In the genomic region with DNA sequence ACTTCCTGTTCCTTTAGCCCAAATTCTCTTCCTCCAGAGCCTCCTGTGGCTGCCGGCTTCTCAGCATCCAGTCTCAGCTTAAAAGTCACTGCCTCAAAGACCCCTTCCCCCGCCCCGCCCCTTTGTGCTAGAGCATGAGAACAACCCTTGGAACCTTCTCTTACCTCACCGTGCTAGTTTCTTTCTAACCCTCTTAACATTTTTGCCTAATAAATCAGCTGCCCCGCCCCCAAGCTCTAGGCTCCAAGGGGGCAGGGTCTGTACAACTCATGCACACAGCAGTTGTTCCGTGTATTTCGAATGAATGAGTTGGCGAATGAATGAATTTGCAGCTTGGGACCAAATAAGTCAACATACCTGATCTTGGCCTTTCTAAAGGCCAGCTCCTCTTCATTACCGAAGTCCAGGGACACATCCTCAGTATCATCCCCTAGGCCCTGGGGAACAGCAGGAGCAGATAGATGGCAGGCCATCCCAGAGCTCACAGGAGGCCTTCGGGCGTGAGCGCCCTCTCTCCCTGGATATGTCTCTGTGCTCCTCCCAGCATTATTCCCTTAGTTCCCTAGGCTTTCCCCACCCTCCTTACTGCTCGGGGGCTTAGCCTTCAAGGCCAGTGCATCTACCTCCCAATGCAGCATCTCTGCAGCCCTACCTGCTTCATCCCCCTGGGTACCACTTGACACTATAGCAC, we compare ENCODE assay signal across 8 mouse cellular contexts. TPM values are rescaled to one million over a fixed set of nuclear protein-coding genes. Genes with fewer than 3 reads are reported as not detected.
A peak's percentile ranks its signal among the peaks of the same experiment; 100 is the strongest.
DNase-seq lines count a peak whose midpoint lies in the region; ATAC-seq and TF ChIP-seq lines count a peak whose summit lies in the region.

No protein-coding gene starts in this region.

- peak overlapping the region; percentile 11 for H3K4me3 ChIP-seq in testis, adult 2 months (ENCODE audit: control insufficient read depth, low read depth, low read length)
- peak overlapping the region; percentile 15; the same call in 1 of the 2 replicates for H3K4me3 ChIP-seq in liver, embryonic 13.5 days (replicated peaks)

- 44% methylated on average over 13 of the region's 13 CpGs for WGBS in liver, embryonic 13.5 days (ENCODE audit: insufficient replicate concordance)

- peak overlapping the region; percentile 38 for H3K4me2 ChIP-seq in liver, embryonic 13.5 days

- no peaks in the 10 kb centered on the region for H3K9me3 ChIP-seq in liver, embryonic 13.5 days (replicated peaks)

- TF ChIP-seq CTCF in testis, adult 2 months (IDR thresholded peaks at IDR 0.05; ENCODE audit: control insufficient read depth, insufficient read depth, insufficient replicate concordance, low read depth, low read length) = no peak

- no peak for TF ChIP-seq POLR2A in testis, adult 2 months (IDR thresholded peaks at IDR 0.05; ENCODE audit: control insufficient read depth, low read depth, low read length)

- no peaks in the 10 kb centered on the region for H3K27me3 ChIP-seq in testis, adult 2 months (ENCODE audit: control insufficient read depth, insufficient read depth, low read length)
- H3K27me3 ChIP-seq in liver, embryonic 13.5 days = no peaks in the 10 kb centered on the region

- H3K4me1 ChIP-seq in testis, adult 2 months (ENCODE audit: control insufficient read depth, insufficient read depth, low read length) = peaks cover 10% of the 10 kb centered on the region
- peaks cover 11% of the 10 kb centered on the region for H3K4me1 ChIP-seq in liver, embryonic 13.5 days (replicated peaks)

- H3K27ac ChIP-seq in testis, adult 2 months (ENCODE audit: control insufficient read depth, insufficient read depth, low read depth, low read length) = no peak overlapping the region
- no peak overlapping the region for H3K27ac ChIP-seq in liver, embryonic 13.5 days

- no peak overlapping the region for H3K9ac ChIP-seq in liver, embryonic 13.5 days

- peak; percentile 39 for DNase-seq in cerebellum, adult 9-10 months
- DNase-seq in cerebellum, adult 18-20 months = no peak
- no peak for DNase-seq in testis, postnatal 10 days (ENCODE audit: low spot score)
- DNase-seq in liver, embryonic 13.5 days = no peak
- DNase-seq in adrenal gland, postnatal 14 days = no peak
- DNase-seq in frontal cortex, adult 2 months (ENCODE audit: extremely low spot score in 1 of 2, low spot score in 1 of 2) = no peak
- DNase-seq in left cerebral cortex, adult 9 months (ENCODE audit: low spot score in 2 of 2) = no peak

- no peak for ATAC-seq in liver, embryonic 13.5 days (ENCODE audit: low read depth)

- no peaks in the 10 kb centered on the region for H3K36me3 ChIP-seq in testis, adult 2 months (ENCODE audit: control insufficient read depth, insufficient read depth, low read length)
- no peaks in the 10 kb centered on the region for H3K36me3 ChIP-seq in liver, embryonic 13.5 days

RNA-seq across cellular contexts. Expression of a gene that starts 0.4 kb away (rescaled TPM):
- 0.30 and 0.37 TPM in 2 replicates for polyA plus RNA-seq in testis, adult 2 months (2012; rRNA removed)
- polyA plus RNA-seq in liver, embryonic 13.5 days (2015; fragmentation: Nextera tagmentation; extraction: Ambion mirVana) = 0.81 and 0.92 TPM in 2 replicates
- 1.6 and 2.3 TPM in 2 replicates for total RNA-seq in adrenal gland, postnatal 14 days (2021)
- polyA plus RNA-seq in frontal cortex, adult 2 months (2012; rRNA removed) = 27.4 and 32.4 TPM in 2 replicates

RNA-seq across cellular contexts. Expression of a gene that starts 33.1 kb away (rescaled TPM):
- polyA plus RNA-seq in testis, adult 2 months (2012; rRNA removed) = 0.07 and 0.22 TPM in 2 replicates
- polyA plus RNA-seq in liver, embryonic 13.5 days (2015; fragmentation: Nextera tagmentation; extraction: Ambion mirVana) = 0.02 and 0.05 TPM in 2 replicates
- total RNA-seq in adrenal gland, postnatal 14 days (2021) = 1.2 and 8.1 TPM in 2 replicates
- 0.08 and 0.13 TPM in 2 replicates for polyA plus RNA-seq in frontal cortex, adult 2 months (2012; rRNA removed)

RNA-seq across cellular contexts. Expression of a gene that starts 35.0 kb away (rescaled TPM):
- 19.0 and 20.6 TPM in 2 replicates for polyA plus RNA-seq in testis, adult 2 months (2012; rRNA removed)
- 41.0 and 44.8 TPM in 2 replicates for polyA plus RNA-seq in liver, embryonic 13.5 days (2015; fragmentation: Nextera tagmentation; extraction: Ambion mirVana)
- total RNA-seq in adrenal gland, postnatal 14 days (2021) = 23.1 and 25.6 TPM in 2 replicates
- 25.6 and 26.4 TPM in 2 replicates for polyA plus RNA-seq in frontal cortex, adult 2 months (2012; rRNA removed)

RNA-seq across cellular contexts. Expression of a gene that starts 51.4 kb away (rescaled TPM):
- 224 and 226 TPM in 2 replicates for polyA plus RNA-seq in testis, adult 2 months (2012; rRNA removed)
- polyA plus RNA-seq in liver, embryonic 13.5 days (2015; fragmentation: Nextera tagmentation; extraction: Ambion mirVana) = 0.08 and 0.15 TPM in 2 replicates
- not detected in 2 replicates for total RNA-seq in adrenal gland, postnatal 14 days (2021)
- polyA plus RNA-seq in frontal cortex, adult 2 months (2012; rRNA removed) = 9.1 and 15.5 TPM in 2 replicates

Comparison
In these comparisons a context has a peak if more than half of its experiments do, and no peak if none do; other contexts are left out.
1. RNA of a gene that starts 0.4 kb away (polyA plus RNA-seq): 27.4 to 32.4 TPM in frontal cortex, adult 2 months; 0.81 to 0.92 TPM in liver, embryonic 13.5 days and 0.30 to 0.37 TPM in testis, adult 2 months; every median in the first group is over 10 times any median in the second.